In the genomic region with DNA sequence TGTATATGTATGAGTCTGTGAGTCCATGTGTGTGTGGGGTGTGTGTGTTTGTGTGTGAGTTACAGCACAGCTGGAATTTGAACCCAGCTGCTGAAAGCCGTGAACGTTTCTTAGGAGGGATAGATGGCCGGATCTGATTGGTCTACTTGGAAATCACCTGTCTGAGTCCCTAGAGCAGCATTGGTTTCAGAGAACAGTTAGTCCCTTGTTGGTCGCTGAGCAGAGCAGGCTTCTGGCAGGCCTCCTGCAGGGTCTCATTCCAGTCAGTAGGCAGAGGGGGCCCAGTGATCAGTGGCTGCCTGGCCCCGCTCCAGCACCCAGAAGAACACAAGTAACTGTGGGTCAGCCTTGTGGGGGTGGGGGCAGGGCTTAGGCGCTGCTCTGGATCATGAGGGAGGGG, we compare ENCODE assay signal across 9 mouse cellular contexts. TPM values are rescaled to one million over a fixed set of nuclear protein-coding genes. Genes with fewer than 3 reads are reported as not detected.
DNase-seq lines count a peak whose midpoint lies in the region; ATAC-seq and TF ChIP-seq lines count a peak whose summit lies in the region.
"Had no signal": no experiment of that assay in that cellular context is flagged by ENCODE, and none has a peak within 500 bp of the region (broad histone marks: within the 10 kb centered on the region; RNA-seq: fewer than 3 reads in every experiment).

No protein-coding gene starts in this region.

- 34% methylated on average over 6 of the region's 6 CpGs for WGBS in embryonic facial prominence, embryonic 11.5 days
- WGBS in hindbrain, embryonic 11.5 days: 47% methylated on average over 6 of the region's 6 CpGs
- WGBS in midbrain, embryonic 13.5 days: 31% methylated on average over 6 of the region's 6 CpGs

- no peaks in the 10 kb centered on the region for H3K27me3 ChIP-seq in embryonic facial prominence, embryonic 11.5 days (ENCODE audit: control insufficient read depth, insufficient read depth, low read length)
- no peaks in the 10 kb centered on the region for H3K27me3 ChIP-seq in hindbrain, embryonic 11.5 days (ENCODE audit: control insufficient read depth, insufficient read depth, low read length)
- no peaks in the 10 kb centered on the region for H3K27me3 ChIP-seq in midbrain, embryonic 13.5 days

- 0 out of 2 replicates have a peak, but pooled peaks have one; percentile 6 for TF ChIP-seq CTCF in layer of hippocampus, adult 2 months (conservative IDR thresholded peaks at IDR 0.05)

- DNase-seq in layer of hippocampus, adult 2 months (ENCODE audit: low spot score in 2 of 2): no peak
- DNase-seq in layer of hippocampus, adult 9-10 months (ENCODE audit: low spot score): no peak
- DNase-seq in embryonic facial prominence, embryonic 11.5 days (ENCODE audit: low spot score): peak; percentile 49
- DNase-seq in hindbrain, embryonic 11.5 days (ENCODE audit: low spot score): no peak
- no peak for DNase-seq in thymus, postnatal 14 days
- DNase-seq in lung, postnatal 36 days: no peak
- DNase-seq in gastrocnemius, postnatal 10 days: no peak

- H3K4me2 ChIP-seq in embryonic facial prominence, embryonic 11.5 days (ENCODE audit: low read depth, low read length): no peak overlapping the region
- no peak overlapping the region for H3K4me2 ChIP-seq in hindbrain, embryonic 11.5 days (replicated peaks; ENCODE audit: low read depth, low read length)
- no peak overlapping the region for H3K4me2 ChIP-seq in midbrain, embryonic 13.5 days (replicated peaks)

- no peaks in the 10 kb centered on the region; the same call in 1 of the 2 replicates for H3K36me3 ChIP-seq in embryonic facial prominence, embryonic 11.5 days (replicated peaks; ENCODE audit: control insufficient read depth, insufficient read depth, low read depth, low read length)
- no peaks in the 10 kb centered on the region for H3K36me3 ChIP-seq in hindbrain, embryonic 11.5 days (ENCODE audit: control insufficient read depth, insufficient read depth, low read length)
- H3K36me3 ChIP-seq in midbrain, embryonic 13.5 days: no peaks in the 10 kb centered on the region

- H3K9me3 ChIP-seq in embryonic facial prominence, embryonic 11.5 days (replicated peaks; ENCODE audit: control insufficient read depth, low read length): no peaks in the 10 kb centered on the region
- H3K9me3 ChIP-seq in hindbrain, embryonic 11.5 days (ENCODE audit: control insufficient read depth, low read length): no peaks in the 10 kb centered on the region
- H3K9me3 ChIP-seq in midbrain, embryonic 13.5 days: no peaks in the 10 kb centered on the region

- H3K27ac ChIP-seq in layer of hippocampus, adult 2 months: peak overlapping the region; percentile 51; the same call in 1 of the 2 replicates
- 0 out of 2 replicates have a peak overlapping the region, but pooled peaks have one; percentile 20 for H3K27ac ChIP-seq in embryonic facial prominence, embryonic 11.5 days (replicated peaks; ENCODE audit: low read depth, low read length)
- peak overlapping the region; percentile 24; the same call in 1 of the 2 replicates for H3K27ac ChIP-seq in hindbrain, embryonic 11.5 days (ENCODE audit: low read depth, low read length)
- no peak overlapping the region for H3K27ac ChIP-seq in midbrain, embryonic 13.5 days
- H3K27ac ChIP-seq: liver, embryonic 14.5 days had no signal

- H3K9ac ChIP-seq in embryonic facial prominence, embryonic 11.5 days (replicated peaks; ENCODE audit: low read length): no peak overlapping the region
- no peak overlapping the region for H3K9ac ChIP-seq in hindbrain, embryonic 11.5 days (ENCODE audit: low read depth, low read length)
- no peak overlapping the region for H3K9ac ChIP-seq in midbrain, embryonic 13.5 days (replicated peaks)
- H3K9ac ChIP-seq: liver, embryonic 14.5 days had no signal

- H3K4me3 ChIP-seq in layer of hippocampus, adult 2 months: no peak overlapping the region
- H3K4me3 ChIP-seq in embryonic facial prominence, embryonic 11.5 days (ENCODE audit: low read depth, low read length): no peak overlapping the region
- H3K4me3 ChIP-seq in hindbrain, embryonic 11.5 days (ENCODE audit: low read depth, low read length): no peak overlapping the region
- no peak overlapping the region for H3K4me3 ChIP-seq in midbrain, embryonic 13.5 days (replicated peaks)

- 0 out of 2 replicates have a peak, but pooled peaks have one; percentile 25 for ATAC-seq in embryonic facial prominence, embryonic 11.5 days (replicated peaks; ENCODE audit: insufficient number of reproducible peaks, low FRiP score, low TSS enrichment, low read depth)
- ATAC-seq in hindbrain, embryonic 11.5 days (ENCODE audit: low FRiP score): no peak
- peak; percentile 73; the same call in 1 of the 2 replicates for ATAC-seq in midbrain, embryonic 13.5 days

- peaks cover 8% of the 10 kb centered on the region for H3K4me1 ChIP-seq in embryonic facial prominence, embryonic 11.5 days (ENCODE audit: control insufficient read depth, insufficient read depth, low read length)
- no peaks in the 10 kb centered on the region for H3K4me1 ChIP-seq in hindbrain, embryonic 11.5 days (replicated peaks; ENCODE audit: control insufficient read depth, insufficient read depth, low read length)
- H3K4me1 ChIP-seq in midbrain, embryonic 13.5 days (replicated peaks): peaks cover 18% of the 10 kb centered on the region

RNA-seq across cellular contexts. Expression of gene Ppard, which starts 12.2 kb away (rescaled TPM):
- 10 to 100 TPM; 22.1 to 23.0 TPM for total RNA-seq in layer of hippocampus, adult 2 months (2021)
- polyA plus RNA-seq in embryonic facial prominence, embryonic 11.5 days (2014; fragmentation: Nextera tagmentation; extraction: Ambion mirVana): 1.9 and 2.0 TPM in 2 replicates
- polyA plus RNA-seq in hindbrain, embryonic 11.5 days (2014; fragmentation: Nextera tagmentation; extraction: Ambion mirVana): 1.7 and 3.5 TPM in 2 replicates
- polyA plus RNA-seq in midbrain, embryonic 13.5 days (2015; fragmentation: Nextera tagmentation; extraction: Ambion mirVana): 0.84 and 1.4 TPM in 2 replicates
- total RNA-seq in gastrocnemius, postnatal 10 days (2021): 10 to 100 TPM; 30.2 to 31.5 TPM

RNA-seq across cellular contexts. Expression of gene Def6, which starts 37.1 kb away (rescaled TPM):
- total RNA-seq in layer of hippocampus, adult 2 months (2021): 1 to 10 TPM; 2.4 to 2.6 TPM
- polyA plus RNA-seq in embryonic facial prominence, embryonic 11.5 days (2014; fragmentation: Nextera tagmentation; extraction: Ambion mirVana): 2.6 and 3.0 TPM in 2 replicates
- polyA plus RNA-seq in hindbrain, embryonic 11.5 days (2014; fragmentation: Nextera tagmentation; extraction: Ambion mirVana): 1.8 and 2.9 TPM in 2 replicates
- polyA plus RNA-seq in midbrain, embryonic 13.5 days (2015; fragmentation: Nextera tagmentation; extraction: Ambion mirVana): 4.5 and 5.6 TPM in 2 replicates
- total RNA-seq in gastrocnemius, postnatal 10 days (2021): 1 to 10 TPM; 3.6 to 7.5 TPM
